Mouse (Mus musculus) frontal cortex, postnatal 25 days (tissue): ENCODE results near the gene Slc13a1.
"Not testable (repeated sequence)": the region's sequence is repeated elsewhere in the genome, so short reads cannot be mapped to it uniquely, and the experiment has no call there.

ENCODE experiments used
- DNase-seq, 2 experiments: peaks; one replicate each; pipeline ENCODE4 v3.0.0; 2022; ENCODE audit warnings: low spot score in 2 of 2

Slc13a1 gene

DNA sequence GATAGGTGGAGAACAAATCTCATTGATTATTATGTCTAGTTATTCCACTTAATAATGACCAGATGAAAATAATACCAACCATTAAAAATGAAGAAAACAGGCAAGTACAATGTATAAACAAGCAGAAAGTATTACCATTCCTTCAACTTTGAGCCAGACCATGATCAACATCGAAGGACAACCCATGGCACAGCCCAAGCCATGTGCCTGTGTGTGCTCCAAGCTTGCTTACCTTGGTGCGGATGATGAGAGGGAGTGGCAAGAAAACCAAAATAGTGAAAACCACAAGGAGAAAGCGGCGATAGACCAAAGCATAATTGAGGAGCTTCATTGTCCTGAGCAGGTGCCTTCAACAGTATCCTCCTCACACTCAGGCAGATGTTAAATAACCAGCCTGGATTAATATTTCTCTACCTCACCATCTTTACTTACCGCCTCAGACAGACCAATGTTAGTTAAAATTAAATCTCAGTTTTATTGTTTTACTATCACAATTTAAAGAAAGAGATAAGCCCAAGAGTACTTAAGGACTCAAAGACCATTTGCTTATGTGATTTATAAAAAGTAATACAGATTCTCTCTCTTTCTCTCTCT is at the start of gene Slc13a1:
Gene Slc13a1, minus strand, starts transcription at position 359 of the 594 bp plus-strand sequence.
- DNase-seq = no peak

DNA sequence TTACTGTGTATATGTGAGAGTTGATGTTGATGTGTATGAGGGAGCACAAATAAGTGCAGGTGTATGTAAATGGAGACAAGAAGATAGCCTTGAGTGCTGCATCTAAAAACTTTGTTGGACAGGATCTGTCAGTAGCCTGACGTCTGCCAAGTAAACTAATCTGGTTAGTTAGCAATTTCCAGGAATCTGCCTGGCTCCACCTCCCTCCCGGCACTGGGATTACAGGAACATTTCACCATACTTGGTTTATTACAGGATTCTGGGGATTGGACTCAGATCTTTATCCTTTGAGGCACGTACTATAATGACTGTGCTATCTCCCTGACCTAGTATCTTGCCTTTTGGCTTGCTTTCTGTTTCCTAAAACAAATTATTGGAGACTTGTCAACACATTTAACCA is 40.0 kb upstream of the Slc13a1 start:
- DNase-seq = no peak

DNA sequence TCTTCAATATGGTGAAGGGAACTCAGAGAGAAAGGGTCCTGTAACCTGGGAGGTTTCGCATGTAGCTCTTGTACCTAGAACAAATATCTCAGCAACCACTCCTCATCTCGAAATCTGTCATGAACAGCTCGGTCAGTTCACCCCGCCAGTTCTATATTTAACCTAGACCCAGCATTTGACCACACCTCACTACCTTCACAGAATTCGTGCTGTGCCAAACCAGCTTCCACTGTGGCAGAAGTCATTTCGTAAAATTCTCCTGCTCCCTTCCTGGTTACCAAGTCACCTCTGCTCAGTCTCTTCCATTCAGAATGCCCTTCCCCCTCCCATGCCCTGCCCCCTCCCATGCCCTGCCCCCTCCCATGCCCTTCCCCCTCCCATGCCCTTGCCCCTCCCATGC is 34.3 kb upstream of the Slc13a1 start:
- no peak for DNase-seq

DNA sequence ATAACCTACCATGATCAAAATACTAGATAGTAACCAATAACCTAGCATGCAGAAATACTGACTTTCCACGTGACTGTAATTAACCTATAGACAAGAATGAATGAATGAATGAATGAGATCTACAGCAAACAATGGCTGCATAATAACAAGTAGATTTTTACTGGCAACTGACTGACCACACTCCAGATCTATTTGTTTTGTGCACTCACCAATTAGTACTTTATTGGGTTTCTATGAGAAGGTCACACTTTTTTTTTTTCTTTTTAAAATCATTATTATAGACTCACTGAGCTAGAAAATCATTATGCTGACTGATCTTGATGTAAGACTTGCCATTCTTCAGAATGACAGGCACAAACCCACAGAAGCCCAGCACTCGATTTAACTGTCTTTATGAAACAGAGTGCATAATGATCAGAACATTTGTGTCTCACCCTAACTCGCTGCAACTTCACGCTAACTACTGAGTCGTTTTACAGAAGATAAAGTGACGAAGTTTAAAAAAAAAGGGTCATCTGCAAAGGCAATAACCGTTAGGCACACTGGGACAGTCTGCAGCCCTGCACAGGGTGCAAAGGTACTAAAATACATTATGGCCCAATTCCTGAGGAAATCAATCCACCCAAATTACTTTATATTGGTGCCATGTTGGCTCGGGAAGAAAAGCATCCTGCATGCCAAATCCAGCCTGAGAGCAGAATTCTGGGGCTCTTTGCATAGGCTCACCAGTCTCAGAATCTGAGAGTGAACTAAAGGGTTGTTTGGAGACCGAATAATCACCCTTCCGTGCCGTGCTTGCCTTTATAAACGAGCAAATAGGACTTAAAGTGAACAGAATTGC is 33.0 kb upstream of the Slc13a1 start:
- no peak for DNase-seq

DNA sequence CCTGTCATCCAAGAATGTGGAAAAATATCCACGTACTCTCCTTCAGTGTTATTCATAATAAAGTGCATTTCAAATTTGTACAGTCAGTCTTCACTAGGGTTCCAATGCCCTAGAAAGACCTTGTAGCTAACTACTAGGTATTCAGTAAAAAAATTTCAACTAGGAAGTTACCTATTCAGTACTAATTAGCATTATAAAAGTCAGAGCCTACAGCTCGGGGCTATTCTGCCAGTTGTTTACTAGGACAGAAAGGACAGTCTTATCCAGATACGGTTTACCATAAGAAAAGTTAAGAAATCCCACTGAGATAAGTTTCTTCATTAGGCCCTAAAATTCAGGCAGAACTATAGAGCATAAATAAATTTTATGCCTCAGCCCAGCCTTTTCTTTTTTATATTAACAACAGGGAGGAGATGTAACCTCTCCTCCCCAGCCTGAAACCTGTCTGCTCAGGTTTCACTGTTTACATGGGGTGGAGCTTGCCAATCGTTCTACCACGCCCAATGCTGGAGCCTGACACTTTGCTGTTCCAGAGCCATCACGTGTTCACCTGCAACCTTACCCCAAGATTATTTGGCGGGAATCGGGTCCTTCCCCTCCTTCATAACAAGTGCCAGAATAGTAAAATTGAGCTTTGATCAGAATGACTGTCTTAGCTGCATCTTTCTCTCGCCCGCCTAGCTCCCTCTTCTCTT is 29.8 kb upstream of the Slc13a1 start:
- DNase-seq = not testable (repeated sequence)

DNA sequence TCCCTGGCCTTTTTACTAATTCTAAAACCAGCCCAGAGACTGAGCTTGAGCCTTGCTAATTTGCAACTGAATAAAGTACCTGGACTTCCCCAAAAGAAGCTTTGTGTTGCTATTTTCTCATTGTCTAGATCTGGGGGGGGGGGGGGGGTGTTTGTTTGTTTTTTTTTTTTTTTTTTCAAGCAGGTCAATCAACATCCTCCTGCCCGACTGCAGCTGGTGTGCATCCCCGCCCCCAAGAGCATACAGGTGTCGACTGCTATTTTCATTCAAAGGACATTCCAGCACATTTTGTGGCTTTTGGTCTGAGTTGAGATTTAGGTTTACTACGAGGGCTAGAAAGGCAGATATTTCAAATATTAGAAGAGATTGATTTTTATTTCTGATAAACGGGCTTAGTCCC is 28.5 kb upstream of the Slc13a1 start:
- not testable (repeated sequence) for DNase-seq

DNA sequence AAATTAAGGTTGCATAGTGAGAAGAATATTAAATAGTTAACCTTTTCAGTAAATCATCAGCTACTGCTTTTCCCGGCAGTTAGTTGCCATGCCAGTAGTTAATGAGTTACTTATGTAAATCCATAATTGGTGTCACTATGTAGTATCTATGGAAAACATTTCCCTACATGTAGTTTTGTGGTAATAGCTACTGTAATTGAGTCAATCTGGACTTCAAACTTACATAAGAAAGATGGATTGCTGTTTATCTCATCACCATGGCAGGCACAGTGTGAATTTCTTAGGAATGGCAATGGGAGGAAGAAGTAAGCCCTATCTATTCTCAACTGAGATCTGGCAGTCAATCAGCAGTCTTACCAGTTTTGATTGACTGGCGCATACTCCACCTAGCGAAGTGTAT is 15.5 kb upstream of the Slc13a1 start:
- no peak for DNase-seq

DNA sequence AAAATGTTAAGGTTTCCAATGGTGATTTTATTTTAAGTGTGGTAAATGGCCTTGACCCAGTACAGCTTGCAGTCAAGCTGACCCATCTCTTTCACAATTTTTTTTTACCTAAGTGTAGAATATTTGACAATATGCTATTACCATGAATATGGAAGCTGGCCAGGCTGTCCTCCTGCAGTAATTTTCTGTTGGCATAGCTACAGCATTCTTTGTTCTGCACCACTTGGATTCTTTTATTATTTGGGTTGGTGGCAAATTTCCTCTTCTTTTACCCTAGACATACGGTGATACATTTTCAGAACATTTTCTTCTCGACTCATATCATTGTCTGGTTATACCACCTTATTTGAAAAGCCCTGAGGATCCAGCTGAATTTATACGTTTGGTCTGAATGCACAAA is 7.5 kb upstream of the Slc13a1 start:
- DNase-seq = no peak

DNA sequence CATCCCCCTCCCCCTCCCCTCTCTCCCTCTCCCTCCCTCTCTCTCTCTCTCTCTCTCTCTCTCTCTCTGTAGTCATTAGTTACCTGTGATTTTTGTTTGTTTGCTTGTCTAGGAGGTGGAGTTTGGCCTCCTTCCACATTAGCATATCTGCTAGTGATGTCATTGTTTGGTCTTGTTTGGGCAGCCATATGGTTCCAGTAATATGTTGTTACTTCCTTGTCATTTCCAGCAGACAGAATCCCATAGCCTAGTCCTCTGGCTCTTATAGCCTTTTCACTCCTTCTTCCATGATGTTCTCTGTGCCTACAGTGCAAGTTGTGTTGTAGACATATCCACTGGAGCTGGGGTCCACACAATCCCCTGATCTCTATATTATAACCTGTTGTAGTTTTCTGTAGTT is 6.1 kb upstream of the Slc13a1 start:
- DNase-seq = no peak

DNA sequence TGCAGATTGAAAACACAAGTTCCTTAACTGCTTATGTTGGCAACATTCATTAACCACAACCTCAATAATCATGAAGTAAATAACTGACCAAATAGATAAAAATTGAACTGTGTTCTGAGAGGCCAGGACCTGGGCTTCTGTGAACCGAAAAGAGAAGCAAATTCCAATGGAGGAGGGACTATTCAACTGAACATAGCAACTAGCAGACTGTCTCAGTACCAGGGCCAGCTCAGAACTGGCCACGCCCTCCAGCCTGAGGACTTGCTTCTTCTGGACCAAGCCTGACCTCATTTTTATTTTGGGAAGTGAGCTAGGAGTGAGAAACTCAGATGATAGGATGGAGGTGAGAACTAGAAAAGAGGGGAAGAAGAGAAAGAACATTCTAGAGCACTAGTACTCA is 4.8 kb upstream of the Slc13a1 start:
- DNase-seq = no peak

DNA sequence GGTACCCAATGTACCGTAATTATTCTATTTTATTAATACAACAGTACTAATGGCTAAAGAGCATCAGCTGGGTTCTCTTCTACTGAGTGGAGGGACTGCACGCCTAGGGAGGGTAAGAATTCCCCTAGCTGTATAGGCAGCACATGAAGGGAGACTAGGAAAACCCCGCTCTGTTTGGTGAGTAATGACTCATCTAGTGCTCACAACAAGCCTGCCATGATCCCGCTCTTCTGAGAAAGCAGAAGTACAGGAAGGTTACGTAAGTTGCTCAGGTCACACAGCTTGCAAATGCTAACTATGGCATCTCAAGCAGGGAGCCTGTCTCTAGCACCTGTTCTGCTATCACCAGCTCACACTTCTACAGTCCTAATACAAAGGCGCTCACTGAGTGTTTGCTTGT is 1.1 kb downstream of the Slc13a1 start:
- DNase-seq = no peak

DNA sequence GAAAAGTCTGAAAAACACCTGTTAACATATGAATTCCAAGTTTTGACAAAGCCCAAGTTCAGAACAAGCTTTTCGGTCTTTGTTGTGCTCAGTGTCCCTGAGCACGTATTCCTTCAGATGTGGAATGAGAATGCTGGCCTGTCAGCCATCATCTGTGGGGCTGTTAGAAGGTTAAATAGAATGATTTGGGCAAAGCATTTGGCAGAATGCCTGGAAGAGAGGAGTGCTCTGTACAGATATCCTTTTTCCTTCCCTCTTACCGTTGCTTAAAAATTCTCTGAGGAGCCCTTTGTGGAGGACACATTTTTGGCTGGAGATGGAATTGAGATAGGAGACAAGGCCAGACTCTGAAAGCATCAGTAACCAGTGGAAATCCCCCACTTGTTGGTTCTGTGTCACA is 2.6 kb downstream of the Slc13a1 start:
- no peak for DNase-seq

DNA sequence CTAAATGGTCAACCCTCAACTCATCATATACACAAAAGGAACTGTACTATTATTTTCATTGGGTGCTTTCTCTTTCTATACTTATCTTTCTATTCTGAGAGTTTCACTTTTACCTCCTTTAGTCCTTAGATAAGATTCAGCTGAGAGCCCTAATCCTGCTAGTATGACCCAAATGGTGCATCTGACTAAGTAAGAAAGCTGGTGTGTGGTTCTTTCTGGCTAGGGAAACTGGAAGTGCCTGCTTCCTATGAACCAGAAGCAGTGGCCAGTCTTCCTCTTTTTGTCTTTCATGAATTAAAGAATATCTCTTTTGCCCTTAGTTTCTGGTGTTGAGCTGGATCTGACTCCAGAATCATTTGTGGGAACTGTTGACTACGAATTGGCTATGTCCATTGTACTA is 8.1 kb downstream of the Slc13a1 start:
- DNase-seq = no peak

DNA sequence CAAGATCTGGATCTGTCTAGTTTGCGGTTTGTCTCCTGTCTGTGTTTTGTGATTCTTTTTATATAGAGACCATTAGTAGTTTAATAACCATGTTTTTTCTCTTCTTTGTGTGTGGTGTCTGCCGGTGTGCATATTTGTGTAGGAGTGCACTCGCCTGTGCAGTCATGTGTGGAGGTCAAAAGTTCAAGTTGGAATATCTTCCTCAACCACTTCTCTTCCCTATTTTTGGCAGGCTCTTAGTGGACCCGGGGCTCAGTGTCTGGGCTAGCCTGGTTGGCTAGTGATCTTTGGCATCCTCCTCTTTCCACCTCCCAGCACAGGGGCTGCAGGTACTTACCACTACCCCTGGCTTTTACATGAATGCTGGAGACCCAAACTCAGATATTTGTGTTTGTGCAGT is 13.0 kb downstream of the Slc13a1 start:
- DNase-seq = no peak

DNA sequence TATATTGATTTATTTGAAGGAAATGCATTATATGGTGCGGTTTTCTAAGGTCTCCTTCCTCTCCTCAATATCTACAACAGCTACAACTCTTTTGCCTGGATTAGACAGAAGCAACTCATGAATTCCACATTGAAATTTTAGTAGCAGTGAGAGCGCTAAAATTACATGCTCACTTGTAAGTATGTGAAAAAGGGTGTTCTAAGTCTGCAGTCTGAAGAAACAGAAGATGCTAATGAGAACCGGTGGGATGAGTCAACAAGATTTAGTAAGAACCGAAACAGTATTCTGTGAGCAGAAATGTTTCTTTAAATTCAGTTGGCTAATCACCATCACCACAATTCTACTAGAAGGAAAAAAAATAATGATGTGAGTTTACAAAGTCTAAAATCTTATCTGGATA is 34.9 kb downstream of the Slc13a1 start:
- DNase-seq = no peak

DNA sequence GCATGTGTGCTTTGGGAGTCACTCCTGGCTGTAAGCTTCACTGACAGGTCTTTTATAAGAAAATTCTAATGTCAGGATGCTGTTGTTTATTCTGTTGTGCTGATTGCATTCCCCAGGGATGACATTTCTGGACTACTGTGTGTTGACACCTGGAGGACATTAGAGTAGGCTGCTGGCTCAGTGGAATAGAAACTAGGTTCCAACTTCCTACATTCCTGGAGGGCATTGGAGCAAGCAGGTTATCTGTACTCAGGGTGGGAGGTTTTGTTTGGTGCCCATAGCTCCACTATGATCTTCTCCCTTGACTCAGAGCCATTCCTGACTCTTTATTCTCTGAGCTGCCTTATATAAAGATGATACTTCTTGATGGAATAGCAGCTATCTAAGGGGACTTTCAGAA is 45.3 kb downstream of the Slc13a1 start:
- DNase-seq = no peak

DNA sequence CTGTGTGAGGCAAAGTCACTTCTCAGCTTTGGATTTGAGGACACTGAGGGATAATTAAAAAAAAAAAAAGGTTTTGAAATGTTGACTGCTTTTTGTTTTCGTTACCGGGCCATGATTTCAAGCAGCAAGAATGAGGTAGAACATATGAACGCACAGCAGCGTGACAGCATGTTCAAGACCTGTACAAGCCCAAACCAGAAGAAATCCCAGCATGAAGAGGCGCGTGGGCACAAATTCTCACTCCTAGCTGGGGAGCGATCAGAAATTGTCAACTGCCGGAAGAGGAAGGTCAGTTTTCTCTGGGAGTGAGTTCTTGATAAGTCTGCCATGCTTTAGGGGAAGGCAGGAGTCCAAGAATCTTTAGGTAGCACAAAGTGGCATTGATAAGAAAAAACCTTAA is 56.3 kb downstream of the Slc13a1 start:
- DNase-seq = no peak

DNA sequence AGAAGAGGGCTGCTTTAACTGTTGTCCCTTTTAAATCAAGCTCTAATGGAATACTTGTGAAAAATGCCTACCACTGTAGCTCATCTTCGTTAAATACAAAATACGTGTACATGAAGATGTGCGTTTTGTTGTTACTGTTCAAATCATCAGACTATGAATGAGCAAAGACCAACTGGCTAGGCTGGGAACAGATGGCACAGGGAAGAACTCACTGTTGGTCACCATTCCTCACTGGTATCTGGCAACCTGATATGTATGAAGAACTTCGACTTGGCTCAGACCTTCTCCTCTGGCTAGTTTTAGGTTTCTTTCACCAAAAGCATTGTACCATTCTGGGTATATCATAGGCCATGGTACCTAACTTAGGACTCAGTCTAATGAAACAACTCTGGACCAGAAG is 59.4 kb downstream of the Slc13a1 start:
- no peak for DNase-seq

DNA sequence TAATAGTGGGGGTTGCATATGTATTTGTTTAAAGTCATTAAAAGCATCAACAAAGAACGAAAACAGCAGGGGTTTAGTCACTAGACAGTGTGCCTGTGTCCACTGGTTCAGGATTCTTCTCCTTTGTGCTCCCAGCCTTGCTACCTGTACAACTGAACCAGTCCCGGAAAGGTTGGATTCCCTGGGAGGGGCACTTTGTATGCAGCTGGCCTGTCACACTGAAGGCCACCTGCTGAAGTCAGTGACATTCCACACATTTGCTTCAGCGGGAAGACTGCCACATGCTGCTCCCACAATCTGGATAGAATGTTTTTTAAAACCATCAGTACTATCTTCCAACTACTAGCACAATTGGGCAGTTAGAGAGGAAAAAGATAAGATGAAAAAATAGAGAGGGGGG is 61.7 kb downstream of the Slc13a1 start:
- DNase-seq = no peak

DNA sequence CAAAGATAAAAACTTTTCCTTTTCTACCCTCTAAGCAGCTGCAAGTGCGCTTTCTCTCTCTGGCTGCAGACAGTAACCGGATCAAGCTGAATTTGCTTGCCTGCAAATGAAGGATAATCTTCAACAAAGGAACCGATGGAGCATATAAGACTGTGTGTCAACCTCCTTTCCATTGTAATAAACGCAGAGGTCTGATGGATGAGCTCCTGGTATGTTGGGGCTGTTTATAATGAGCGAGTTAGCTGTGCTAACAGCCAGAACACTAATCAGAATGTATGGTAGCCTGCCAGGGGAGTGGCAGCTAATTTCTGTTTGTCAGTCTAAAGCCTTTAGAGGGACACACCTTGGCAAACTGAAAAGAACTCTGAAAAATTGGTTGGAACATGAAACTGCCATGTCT is 62.2 kb downstream of the Slc13a1 start:
- no peak for DNase-seq

DNA sequence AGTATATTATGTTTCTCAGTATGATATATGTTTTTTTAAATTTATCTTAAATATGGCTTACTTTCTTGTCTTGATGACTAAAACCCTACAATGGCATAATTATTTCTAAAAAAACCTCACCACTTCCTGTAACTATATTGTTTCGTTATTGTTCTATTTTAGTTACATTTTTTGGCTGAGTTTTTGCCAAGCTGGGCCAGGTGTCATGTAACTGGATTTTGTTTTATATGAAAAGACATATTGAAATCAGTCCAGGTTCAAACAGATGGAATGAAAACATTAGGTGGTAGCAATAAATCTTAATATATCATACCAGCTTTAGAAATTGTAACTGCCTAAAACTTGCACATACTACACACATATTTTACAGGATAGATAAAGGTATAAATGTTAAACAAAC is 66.6 kb downstream of the Slc13a1 start:
- no peak for DNase-seq

DNA sequence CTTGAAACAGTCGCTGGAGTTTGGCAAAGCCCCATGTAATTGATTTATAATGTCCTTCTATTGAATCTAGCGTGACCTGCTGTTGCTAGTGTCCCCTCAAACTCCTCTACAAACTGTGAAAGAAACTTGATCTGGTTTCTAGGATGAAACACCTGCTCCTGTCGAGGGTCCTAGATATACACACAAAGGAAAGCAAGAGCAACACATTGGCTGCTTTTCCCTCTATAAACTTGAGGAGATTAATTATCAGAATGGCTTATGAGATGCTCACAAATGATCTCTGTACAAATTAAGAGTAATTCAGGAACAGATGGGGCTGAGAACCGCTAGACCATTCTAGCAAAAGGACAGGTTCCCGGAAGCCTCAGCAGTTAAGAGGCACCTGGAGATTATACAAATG is 67.2 kb downstream of the Slc13a1 start:
- no peak for DNase-seq

DNA sequence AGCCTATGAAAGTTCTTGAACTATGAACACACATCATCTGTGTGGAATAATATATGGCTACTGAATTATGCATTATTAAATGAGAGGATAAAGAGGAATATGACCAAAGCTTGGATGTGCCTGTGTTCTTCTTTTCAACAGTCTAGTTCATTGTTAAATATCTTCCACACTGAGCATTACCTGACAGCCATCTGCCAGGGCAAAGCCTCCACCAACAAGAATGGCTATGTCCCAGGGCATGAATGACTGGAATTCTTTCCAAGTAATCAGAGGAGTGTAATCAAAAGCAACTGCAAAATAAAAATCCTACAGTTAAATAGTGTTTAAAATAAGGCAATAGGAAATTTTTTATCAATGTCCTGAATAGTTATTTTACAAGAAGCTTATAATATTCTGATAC is 70.5 kb downstream of the Slc13a1 start:
- DNase-seq = no peak
